Mouse (Mus musculus) liver, embryonic 11.5 days (tissue): ENCODE measurements around the gene Tax1bp1. TPM values are rescaled to one million over a fixed set of nuclear protein-coding genes. Genes with fewer than 3 reads are reported as not detected.

Source experiments
- ATAC-seq: fragments of 200-750 bp; cut with Nextera tagmentation; replicated peaks from 2 replicates; pipeline ENCODE4 v1.8.0; 2017; ENCODE audit warnings: moderate number of reproducible peaks, mild to moderate bottlenecking, moderate TSS enrichment, moderate library complexity; ENCODE audit not compliant: low FRiP score
- DNase-seq: peaks from one replicate; pipeline ENCODE4 v3.0.0-alpha.2; 2017; ENCODE audit warnings: low spot score
- H3K27ac ChIP-seq: fragments of 300-500 bp; sonication (generic); 2 replicates; pipeline ENCODE4 v1.5.1; 2014; ENCODE audit warnings: mild to moderate bottlenecking, low read depth, low read length, control low read depth
- H3K27me3 ChIP-seq: fragments of 300-500 bp; sonication (generic); replicated peaks from 2 replicates; pipeline ENCODE4 v1.6.1; 2014; ENCODE audit warnings: low read length, mixed read lengths; ENCODE audit not compliant: control insufficient read depth, insufficient read depth
- H3K36me3 ChIP-seq: fragments of 300-500 bp; sonication (generic); 2 replicates; pipeline ENCODE4 v1.6.1; 2014; ENCODE audit warnings: mild to moderate bottlenecking, low read length, moderate library complexity, mixed read lengths; ENCODE audit not compliant: control insufficient read depth, insufficient read depth
- H3K4me1 ChIP-seq: fragments of 300-500 bp; sonication (generic); replicated peaks from 2 replicates; pipeline ENCODE4 v1.6.1; 2014; ENCODE audit warnings: low read length, mixed read lengths; ENCODE audit not compliant: control insufficient read depth, insufficient read depth
- H3K4me2 ChIP-seq: fragments of 300-500 bp; sonication (generic); 2 replicates; pipeline ENCODE4 v1.6.1; 2014; ENCODE audit warnings: mild to moderate bottlenecking, control low read depth, moderate library complexity
- H3K4me3 ChIP-seq: fragments of 300-500 bp; sonication (generic); 2 replicates; pipeline ENCODE4 v1.5.1; 2014; ENCODE audit warnings: low read depth, low read length, control low read depth
- H3K9ac ChIP-seq: fragments of 300-500 bp; sonication (generic); 2 replicates; pipeline ENCODE4 v1.6.1; 2014; ENCODE audit warnings: low read depth, low read length, control low read depth
- H3K9me3 ChIP-seq: fragments of 300-500 bp; sonication (generic); 2 replicates; pipeline ENCODE4 v1.6.1; 2016; ENCODE audit warnings: low read length, inconsistent platforms, mixed read lengths; ENCODE audit not compliant: control insufficient read depth
- WGBS: fragments of 180-500 bp; shearing (Covaris S2); extraction: QIAGEN DNeasy Blood & Tissue Kit; methylation state at CpG from one replicate; pipeline ENCODE4 v1.1.7; 2014; 5-methylcytosine and 5-hydroxymethylcytosine counted together
- polyA plus RNA-seq: library from polyadenylated mRNA; unstranded; fragments of >200 nt; fragmentation: Nextera tagmentation; extraction: Ambion mirVana; gene quantifications from 2 replicates; pipeline ENCODE4 v1.2.1, GENCODE M21; 2014

The Tax1bp1 gene
- polyA plus RNA-seq, 1 experiment from 2014 or later = 83.2 TPM

- 65% methylated on average over 6 of the region's 6 CpGs for WGBS
Observed at GRCm38 (mm10) chr6:52692451-52693063, 21.0 kb upstream of the Tax1bp1 start.

GRCm38 (mm10) chr6:52697964-52698535 lies 15.5 kb upstream of the Tax1bp1 start:
- DNase-seq = no peak
- peak overlapping the region; percentile 29; the same call in 1 of the 2 replicates for H3K4me2 ChIP-seq
- WGBS = 24% methylated on average over 4 of the region's 4 CpGs
- ATAC-seq = no peak
- H3K9me3 ChIP-seq = no peaks in the 10 kb centered on the region
- no peaks in the 10 kb centered on the region for H3K27me3 ChIP-seq
- no peak overlapping the region for H3K4me3 ChIP-seq
- H3K9ac ChIP-seq = no peak overlapping the region
- H3K36me3 ChIP-seq = no peaks in the 10 kb centered on the region
- H3K27ac ChIP-seq = no peak overlapping the region
- peaks cover 7% of the 10 kb centered on the region; the same call in 1 of the 2 replicates for H3K4me1 ChIP-seq

More at GRCm38 (mm10) chr6:52692451-52693063, 21.0 kb upstream of the Tax1bp1 start:
- Histone ChIP-seq H3K9me3 (no peaks in the 10 kb centered on the region), H3K4me3 (no peak overlapping the region), H3K27me3 (no peaks in the 10 kb centered on the region), H3K27ac (no peak overlapping the region), H3K36me3 (no peaks in the 10 kb centered on the region), H3K4me2 (no peak overlapping the region), H3K9ac (no peak overlapping the region), H3K4me1 (no peaks in the 10 kb centered on the region)
- ATAC-seq (no peak), DNase-seq (no peak)

GRCm38 (mm10) chr6:52699050-52699449 lies 14.5 kb upstream of the Tax1bp1 start:
- Histone ChIP-seq H3K4me1 (peaks cover 7% of the 10 kb centered on the region; the same call in 1 of the 2 replicates), H3K36me3 (no peaks in the 10 kb centered on the region), H3K9me3 (no peaks in the 10 kb centered on the region), H3K4me3 (no peak overlapping the region), H3K27me3 (no peaks in the 10 kb centered on the region), H3K9ac (no peak overlapping the region), H3K4me2 (no peak overlapping the region), H3K27ac (no peak overlapping the region)
- WGBS = 89% methylated on average over 1 of the region's 1 CpGs
- DNase-seq (no peak), ATAC-seq (no peak)

- Histone ChIP-seq H3K27ac (no peak overlapping the region), H3K9ac (no peak overlapping the region), H3K4me1 (peaks cover 7% of the 10 kb centered on the region; the same call in 1 of the 2 replicates), H3K27me3 (no peaks in the 10 kb centered on the region), H3K9me3 (no peaks in the 10 kb centered on the region), H3K36me3 (no peaks in the 10 kb centered on the region), H3K4me2 (no peak overlapping the region), H3K4me3 (no peak overlapping the region)
- no peak for ATAC-seq
- no peak for DNase-seq
- WGBS = 82% methylated on average over 4 of the region's 4 CpGs
Observed at GRCm38 (mm10) chr6:52699899-52700298, 13.6 kb upstream of the Tax1bp1 start.

GRCm38 (mm10) chr6:52703263-52703662 lies 10.3 kb upstream of the Tax1bp1 start:
- Histone ChIP-seq H3K27me3 (no peaks in the 10 kb centered on the region), H3K4me2 (no peak overlapping the region), H3K27ac (no peak overlapping the region), H3K4me3 (no peak overlapping the region), H3K36me3 (no peaks in the 10 kb centered on the region), H3K9ac (no peak overlapping the region), H3K9me3 (no peaks in the 10 kb centered on the region), H3K4me1 (peaks cover 3% of the 10 kb centered on the region; the same call in 1 of the 2 replicates)
- 69% methylated on average over 2 of the region's 2 CpGs for WGBS
- ATAC-seq (no peak), DNase-seq (no peak)

GRCm38 (mm10) chr6:52705280-52705679 lies 8.2 kb upstream of the Tax1bp1 start:
- no peak for ATAC-seq

GRCm38 (mm10) chr6:52707815-52708214 lies 5.7 kb upstream of the Tax1bp1 start:
- no peaks in the 10 kb centered on the region for H3K36me3 ChIP-seq
- H3K9me3 ChIP-seq = no peaks in the 10 kb centered on the region
- WGBS = 84% methylated on average over 5 of the region's 5 CpGs
- H3K27ac ChIP-seq = no peak overlapping the region
- no peak overlapping the region for H3K4me3 ChIP-seq
- no peaks in the 10 kb centered on the region for H3K4me1 ChIP-seq
- no peak overlapping the region for H3K9ac ChIP-seq
- ATAC-seq (no peak), DNase-seq (no peak)
- no peak overlapping the region for H3K4me2 ChIP-seq
- no peaks in the 10 kb centered on the region for H3K27me3 ChIP-seq

More at GRCm38 (mm10) chr6:52705280-52705679, 8.2 kb upstream of the Tax1bp1 start:
- Histone ChIP-seq H3K27me3 (no peaks in the 10 kb centered on the region), H3K9me3 (no peaks in the 10 kb centered on the region), H3K4me3 (no peak overlapping the region), H3K4me2 (no peak overlapping the region), H3K4me1 (no peaks in the 10 kb centered on the region), H3K36me3 (no peaks in the 10 kb centered on the region), H3K9ac (no peak overlapping the region), H3K27ac (no peak overlapping the region)
- DNase-seq = no peak

- no peaks in the 10 kb centered on the region for H3K27me3 ChIP-seq
- 0 out of 2 replicates have a peak overlapping the region, but pooled peaks have one; percentile 3 for H3K4me2 ChIP-seq
- no peaks in the 10 kb centered on the region for H3K36me3 ChIP-seq
- no peak overlapping the region for H3K9ac ChIP-seq
- no peak for ATAC-seq
- peaks cover 3% of the 10 kb centered on the region; the same call in 1 of the 2 replicates for H3K4me1 ChIP-seq
- no peak for DNase-seq
- H3K4me3 ChIP-seq = no peak overlapping the region
- H3K9me3 ChIP-seq = no peaks in the 10 kb centered on the region
- no peak overlapping the region for H3K27ac ChIP-seq
- WGBS = 39% methylated on average over 2 of the region's 2 CpGs
Observed at GRCm38 (mm10) chr6:52712563-52712962, 966 bp upstream of the Tax1bp1 start.
